ENCODE assay signal across 28 mouse cellular contexts in the genomic region with DNA sequence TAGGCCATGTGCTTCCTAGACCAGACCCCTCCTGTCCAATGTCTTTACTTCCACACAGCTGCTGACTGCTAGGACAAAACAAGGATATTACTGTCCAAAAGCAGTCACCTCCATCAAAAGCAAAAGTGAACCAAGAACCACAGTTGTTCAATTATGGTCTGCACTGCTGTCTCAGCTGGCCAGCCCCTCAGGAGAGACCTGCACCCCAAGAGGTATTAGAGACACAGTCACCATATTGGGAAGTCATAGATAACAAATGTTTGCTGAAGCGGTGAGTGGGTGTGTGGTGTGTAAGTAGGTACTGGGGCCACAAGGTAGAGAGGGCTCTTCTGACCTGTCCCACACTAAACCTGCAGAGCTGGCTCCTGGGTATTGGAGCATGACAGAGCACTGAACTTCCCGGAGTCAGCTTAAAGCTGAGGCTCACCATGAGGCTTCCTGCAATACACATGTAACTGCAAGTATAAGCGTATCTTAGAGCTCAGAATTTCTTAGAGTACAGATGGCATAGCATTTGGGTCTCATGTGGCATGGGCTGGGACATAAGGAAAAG. TPM values are rescaled to one million over a fixed set of nuclear protein-coding genes. Genes with fewer than 3 reads are reported as not detected.
"Had no signal": no experiment of that assay in that cellular context is flagged by ENCODE, and none has a peak within 500 bp of the region (broad histone marks: within the 10 kb centered on the region; RNA-seq: fewer than 3 reads in every experiment).

No protein-coding gene starts in this region.

- H3K27me3 ChIP-seq: limb, embryonic 12.5 days; limb, embryonic 15.5 days; midbrain, embryonic 13.5 days; neural tube, embryonic 13.5 days; stomach, embryonic 15.5 days had no signal

- H3K9me3 ChIP-seq: limb, embryonic 12.5 days; limb, embryonic 15.5 days; megakaryocyte, embryonic 14.5 days; midbrain, embryonic 10.5 days; midbrain, embryonic 13.5 days; neural tube, embryonic 13.5 days; stomach, embryonic 15.5 days had no signal

- H3K36me3 ChIP-seq: limb, embryonic 12.5 days; limb, embryonic 15.5 days; midbrain, embryonic 10.5 days; midbrain, embryonic 13.5 days; neural tube, embryonic 13.5 days; stomach, embryonic 15.5 days had no signal

- H3K4me1 ChIP-seq: limb, embryonic 12.5 days; limb, embryonic 15.5 days; megakaryocyte, embryonic 14.5 days; midbrain, embryonic 10.5 days; midbrain, embryonic 13.5 days; neural tube, embryonic 13.5 days; stomach, embryonic 15.5 days had no signal

- DNase-seq: left cerebral cortex, postnatal 4 days; liver, postnatal 0 days; lung, embryonic 14.5 days; lung, postnatal 10 days; lung, postnatal 36 days; retina, postnatal 1 day; right cerebral cortex, postnatal 25 days; spleen, adult 18-20 months; thymus, postnatal 25 days had no signal

- H3K4me3 ChIP-seq: limb, embryonic 12.5 days; limb, embryonic 15.5 days; megakaryocyte, embryonic 14.5 days; midbrain, embryonic 10.5 days; midbrain, embryonic 13.5 days; myocyte; neural tube, embryonic 13.5 days; stomach, embryonic 15.5 days had no signal

- ATAC-seq: intestine, embryonic 16.5 days; liver, postnatal 0 days; midbrain, embryonic 13.5 days; midbrain, embryonic 16.5 days had no signal

- H3K9ac ChIP-seq: limb, embryonic 12.5 days; limb, embryonic 15.5 days; liver, embryonic 14.5 days; liver, postnatal 0 days; lung, embryonic 14.5 days; midbrain, embryonic 13.5 days; neural tube, embryonic 13.5 days; stomach, embryonic 15.5 days had no signal

- H3K27ac ChIP-seq: limb, embryonic 12.5 days; limb, embryonic 15.5 days; liver, embryonic 14.5 days; midbrain, embryonic 10.5 days; midbrain, embryonic 13.5 days; neural tube, embryonic 13.5 days; stomach, embryonic 15.5 days had no signal

- H3K4me2 ChIP-seq: limb, embryonic 12.5 days; limb, embryonic 15.5 days; liver, embryonic 11.5 days; lung, embryonic 14.5 days; midbrain, embryonic 13.5 days; neural tube, embryonic 13.5 days; stomach, embryonic 15.5 days had no signal

RNA-seq across cellular contexts. Expression of a gene that starts 21.6 kb away (rescaled TPM):
- total RNA-seq: layer of hippocampus, adult 18-20 months; layer of hippocampus, postnatal 14 days; left cerebral cortex, adult 8-10 months; left cerebral cortex, postnatal 14 days; left cerebral cortex, postnatal 4 days; monocyte, adult 5-6 weeks; neutrophil, adult 5-6 weeks had no signal
- polyA plus RNA-seq: limb, embryonic 12.5 days; limb, embryonic 15.5 days; midbrain, embryonic 10.5 days; midbrain, embryonic 13.5 days; midbrain, embryonic 16.5 days; neural tube, embryonic 13.5 days; thymus, postnatal 0 days had no signal

RNA-seq across cellular contexts. Expression of a gene that starts 30.4 kb away (rescaled TPM):
- total RNA-seq: layer of hippocampus, adult 18-20 months; layer of hippocampus, postnatal 14 days; left cerebral cortex, adult 8-10 months; left cerebral cortex, postnatal 14 days; left cerebral cortex, postnatal 4 days; monocyte, adult 5-6 weeks; neutrophil, adult 5-6 weeks had no signal
- polyA plus RNA-seq: limb, embryonic 12.5 days; limb, embryonic 15.5 days; liver, embryonic 11.5 days; liver, embryonic 14.5 days; liver, postnatal 0 days; lung, embryonic 14.5 days; midbrain, embryonic 10.5 days; midbrain, embryonic 13.5 days; midbrain, embryonic 16.5 days; neural tube, embryonic 13.5 days; stomach, embryonic 15.5 days had no signal
